In genomic region chr2:120654693-120655092, GRCm38 (mm10) we compare ENCODE assay signal across 23 mouse cellular contexts.
"Had no signal": no experiment of that assay in that cellular context is flagged by ENCODE, and none has a peak within 500 bp of the region (broad histone marks: within the 10 kb centered on the region; RNA-seq: fewer than 3 reads in every experiment).

No protein-coding gene starts in this region.

- H3K36me3 ChIP-seq: limb, embryonic 10.5 days; limb, embryonic 13.5 days; liver, embryonic 15.5 days; midbrain, embryonic 10.5 days; midbrain, embryonic 13.5 days; neural tube, embryonic 13.5 days; stomach, embryonic 15.5 days had no signal

- H3K4me2 ChIP-seq: limb, embryonic 13.5 days; liver, embryonic 15.5 days; midbrain, embryonic 13.5 days; neural tube, embryonic 13.5 days; stomach, embryonic 15.5 days had no signal

- H3K4me3 ChIP-seq: layer of hippocampus, adult 2 months; limb, embryonic 10.5 days; limb, embryonic 13.5 days; liver, embryonic 15.5 days; megakaryocyte, embryonic 14.5 days; midbrain, embryonic 10.5 days; midbrain, embryonic 13.5 days; myocyte; neural tube, embryonic 13.5 days; stomach, embryonic 15.5 days had no signal

- H3K9me3 ChIP-seq: limb, embryonic 10.5 days; limb, embryonic 13.5 days; liver, embryonic 15.5 days; midbrain, embryonic 10.5 days; midbrain, embryonic 13.5 days; neural tube, embryonic 13.5 days; stomach, embryonic 15.5 days had no signal

- H3K27me3 ChIP-seq: limb, embryonic 13.5 days; megakaryocyte, embryonic 14.5 days; midbrain, embryonic 13.5 days; neural tube, embryonic 13.5 days; stomach, embryonic 15.5 days had no signal

- H3K9ac ChIP-seq: limb, embryonic 13.5 days; liver, embryonic 15.5 days; midbrain, embryonic 13.5 days; neural tube, embryonic 13.5 days; stomach, embryonic 15.5 days had no signal

- DNase-seq: kidney, adult 2 months; kidney, postnatal 25 days; layer of hippocampus, adult 9-11 months; liver; lung, adult 2 months; lung, postnatal 36 days; retina, postnatal 1 day; right cerebral cortex, postnatal 25 days; spleen, adult 18-20 months; thymus, adult 18-20 months; thymus, postnatal 4 days had no signal

- H3K4me1 ChIP-seq: limb, embryonic 10.5 days; midbrain, embryonic 10.5 days; midbrain, embryonic 13.5 days; neural tube, embryonic 13.5 days; stomach, embryonic 15.5 days had no signal

- ATAC-seq: midbrain, embryonic 13.5 days; midbrain, embryonic 16.5 days had no signal

- H3K27ac ChIP-seq: kidney, postnatal 0 days; layer of hippocampus, adult 2 months; limb, embryonic 10.5 days; limb, embryonic 13.5 days; liver, embryonic 15.5 days; midbrain, embryonic 10.5 days; midbrain, embryonic 13.5 days; neural tube, embryonic 13.5 days; stomach, embryonic 15.5 days had no signal
